Mouse (Mus musculus): ENCODE measurements around the gene Esam. TPM values are rescaled to one million over a fixed set of nuclear protein-coding genes. Genes with fewer than 3 reads are reported as not detected.

Gene Esam
- polyA plus RNA-seq, 1 experiment from 2014 or later = 52.1 TPM

- Histone ChIP-seq H3K36me3 (no peaks in the 10 kb centered on the region), H3K9ac (no peak overlapping the region), H3K4me1 (peaks cover 8% of the 10 kb centered on the region; the same call in 1 of the 2 replicates), H3K4me2 (replicated peaks) (no peak overlapping the region), H3K27me3 (peaks cover 3% of the 10 kb centered on the region; the same call in 1 of the 2 replicates), H3K27ac (replicated peaks) (no peak overlapping the region), H3K9me3 (replicated peaks) (no peaks in the 10 kb centered on the region), H3K4me3 (replicated peaks) (no peak overlapping the region)
- WGBS = 96% methylated on average over 2 of the region's 2 CpGs
- no peak for ATAC-seq (ENCODE audit: insufficient number of reproducible peaks, low FRiP score, low TSS enrichment, low read depth)
Measured at GRCm38 (mm10) chr9:37567019-37567418, 39.1 kb downstream of the Esam start.

- no peak overlapping the region for H3K4me3 ChIP-seq (replicated peaks)
- peaks cover 8% of the 10 kb centered on the region; the same call in 1 of the 2 replicates for H3K4me1 ChIP-seq
- no peak overlapping the region for H3K9ac ChIP-seq
- no peaks in the 10 kb centered on the region for H3K9me3 ChIP-seq (replicated peaks)
- no peak overlapping the region for H3K4me2 ChIP-seq (replicated peaks)
- WGBS = 48% methylated on average over 5 of the region's 5 CpGs
- no peak overlapping the region for H3K27ac ChIP-seq (replicated peaks)
- no peaks in the 10 kb centered on the region for H3K36me3 ChIP-seq
- no peak for ATAC-seq (ENCODE audit: insufficient number of reproducible peaks, low FRiP score, low TSS enrichment, low read depth)
- H3K27me3 ChIP-seq = peaks cover 3% of the 10 kb centered on the region; the same call in 1 of the 2 replicates
Measured at GRCm38 (mm10) chr9:37567454-37567853, 39.6 kb downstream of the Esam start.

- ATAC-seq (ENCODE audit: insufficient number of reproducible peaks, low FRiP score, low TSS enrichment, low read depth) = no peak
- no peak overlapping the region for H3K4me2 ChIP-seq (replicated peaks)
Measured at GRCm38 (mm10) chr9:37567892-37568604, 40.2 kb downstream of the Esam start.

GRCm38 (mm10) chr9:37568605-37569214, 40.8 kb downstream of the Esam start:
- Histone ChIP-seq H3K27ac (replicated peaks) (no peak overlapping the region), H3K9ac (no peak overlapping the region), H3K9me3 (replicated peaks) (no peaks in the 10 kb centered on the region), H3K4me1 (peaks cover 8% of the 10 kb centered on the region; the same call in 1 of the 2 replicates), H3K27me3 (peaks cover 3% of the 10 kb centered on the region; the same call in 1 of the 2 replicates), H3K4me2 (replicated peaks) (no peak overlapping the region), H3K4me3 (replicated peaks) (no peak overlapping the region), H3K36me3 (no peaks in the 10 kb centered on the region)
- no peak for ATAC-seq (ENCODE audit: insufficient number of reproducible peaks, low FRiP score, low TSS enrichment, low read depth)
- 46% methylated on average over 4 of the region's 4 CpGs for WGBS

More at GRCm38 (mm10) chr9:37567892-37568604, 40.2 kb downstream of the Esam start:
- Histone ChIP-seq H3K9ac (no peak overlapping the region), H3K27ac (replicated peaks) (no peak overlapping the region), H3K36me3 (no peaks in the 10 kb centered on the region), H3K27me3 (peaks cover 3% of the 10 kb centered on the region; the same call in 1 of the 2 replicates), H3K4me3 (replicated peaks) (no peak overlapping the region), H3K9me3 (replicated peaks) (no peaks in the 10 kb centered on the region), H3K4me1 (peaks cover 8% of the 10 kb centered on the region; the same call in 1 of the 2 replicates)
- 40% methylated on average over 15 of the region's 15 CpGs for WGBS

- Histone ChIP-seq H3K27me3 (peaks cover 3% of the 10 kb centered on the region; the same call in 1 of the 2 replicates), H3K4me1 (peaks cover 8% of the 10 kb centered on the region; the same call in 1 of the 2 replicates), H3K4me2 (replicated peaks) (no peak overlapping the region), H3K9ac (no peak overlapping the region), H3K4me3 (replicated peaks) (no peak overlapping the region), H3K27ac (replicated peaks) (no peak overlapping the region), H3K9me3 (replicated peaks) (no peaks in the 10 kb centered on the region), H3K36me3 (no peaks in the 10 kb centered on the region)
- 64% methylated on average over 2 of the region's 2 CpGs for whole genome bisulfite sequencing
- no peak for ATAC-seq (ENCODE audit: insufficient number of reproducible peaks, low FRiP score, low TSS enrichment, low read depth)
Measured at GRCm38 (mm10) chr9:37569231-37569835, 41.5 kb downstream of the Esam start.

GRCm38 (mm10) chr9:37572204-37572876, 44.5 kb downstream of the Esam start:
- Histone ChIP-seq H3K27me3 (peaks cover 2% of the 10 kb centered on the region; the same call in 1 of the 2 replicates), H3K4me3 (replicated peaks) (no peak overlapping the region), H3K4me1 (peaks cover 16% of the 10 kb centered on the region), H3K36me3 (no peaks in the 10 kb centered on the region), H3K9ac (no peak overlapping the region), H3K9me3 (replicated peaks) (no peaks in the 10 kb centered on the region), H3K27ac (replicated peaks) (no peak overlapping the region), H3K4me2 (replicated peaks) (no peak overlapping the region)
- WGBS = 59% methylated on average over 3 of the region's 3 CpGs
- no peak for ATAC-seq (ENCODE audit: insufficient number of reproducible peaks, low FRiP score, low TSS enrichment, low read depth)

- peak overlapping the region; percentile 32 for H3K4me2 ChIP-seq (replicated peaks)
Measured at GRCm38 (mm10) chr9:37576436-37576930, 48.6 kb downstream of the Esam start.

GRCm38 (mm10) chr9:37583594-37583993, 55.7 kb downstream of the Esam start:
- 88% methylated on average over 5 of the region's 5 CpGs for WGBS
- no peak overlapping the region for H3K9ac ChIP-seq

More at GRCm38 (mm10) chr9:37576436-37576930, 48.6 kb downstream of the Esam start:
- peak; percentile 75 for ATAC-seq (ENCODE audit: insufficient number of reproducible peaks, low FRiP score, low TSS enrichment, low read depth)
- 12% methylated on average over 14 of the region's 14 CpGs for WGBS
- H3K9me3 ChIP-seq (replicated peaks) = no peaks in the 10 kb centered on the region
- H3K27me3 ChIP-seq = peaks cover 2% of the 10 kb centered on the region; the same call in 1 of the 2 replicates
- peaks cover 8% of the 10 kb centered on the region for H3K4me1 ChIP-seq
- no peak overlapping the region for H3K27ac ChIP-seq (replicated peaks)
- H3K4me3 ChIP-seq (replicated peaks) = no peak overlapping the region
- no peak overlapping the region for H3K9ac ChIP-seq
- H3K36me3 ChIP-seq = no peaks in the 10 kb centered on the region

GRCm38 (mm10) chr9:37586718-37587117, 58.8 kb downstream of the Esam start:
- Histone ChIP-seq H3K36me3 (no peaks in the 10 kb centered on the region), H3K27me3 (no peaks in the 10 kb centered on the region), H3K9me3 (replicated peaks) (no peaks in the 10 kb centered on the region), H3K27ac (replicated peaks) (no peak overlapping the region), H3K4me1 (no peaks in the 10 kb centered on the region), H3K9ac (no peak overlapping the region), H3K4me2 (replicated peaks) (no peak overlapping the region), H3K4me3 (replicated peaks) (no peak overlapping the region)
- no peak for ATAC-seq (ENCODE audit: insufficient number of reproducible peaks, low FRiP score, low TSS enrichment, low read depth)
- 73% methylated on average over 4 of the region's 4 CpGs for WGBS

More at GRCm38 (mm10) chr9:37583594-37583993, 55.7 kb downstream of the Esam start:
- H3K4me3 ChIP-seq (replicated peaks) = no peak overlapping the region
- no peaks in the 10 kb centered on the region for H3K4me1 ChIP-seq
- no peak overlapping the region for H3K27ac ChIP-seq (replicated peaks)
- no peaks in the 10 kb centered on the region for H3K27me3 ChIP-seq
- H3K9me3 ChIP-seq (replicated peaks) = no peaks in the 10 kb centered on the region
- no peaks in the 10 kb centered on the region for H3K36me3 ChIP-seq
- H3K4me2 ChIP-seq (replicated peaks) = no peak overlapping the region
- ATAC-seq (ENCODE audit: insufficient number of reproducible peaks, low FRiP score, low TSS enrichment, low read depth) = no peak

Measured in embryonic facial prominence, embryonic 15.5 days (tissue).